Mouse (Mus musculus): ENCODE results near the gene Mitd1. TPM values are rescaled to one million over a fixed set of nuclear protein-coding genes. Genes with fewer than 3 reads are reported as not detected.

The Mitd1 gene
- 95.6 TPM for polyA plus RNA-seq (2017; shearing (Covaris generic))

DNA sequence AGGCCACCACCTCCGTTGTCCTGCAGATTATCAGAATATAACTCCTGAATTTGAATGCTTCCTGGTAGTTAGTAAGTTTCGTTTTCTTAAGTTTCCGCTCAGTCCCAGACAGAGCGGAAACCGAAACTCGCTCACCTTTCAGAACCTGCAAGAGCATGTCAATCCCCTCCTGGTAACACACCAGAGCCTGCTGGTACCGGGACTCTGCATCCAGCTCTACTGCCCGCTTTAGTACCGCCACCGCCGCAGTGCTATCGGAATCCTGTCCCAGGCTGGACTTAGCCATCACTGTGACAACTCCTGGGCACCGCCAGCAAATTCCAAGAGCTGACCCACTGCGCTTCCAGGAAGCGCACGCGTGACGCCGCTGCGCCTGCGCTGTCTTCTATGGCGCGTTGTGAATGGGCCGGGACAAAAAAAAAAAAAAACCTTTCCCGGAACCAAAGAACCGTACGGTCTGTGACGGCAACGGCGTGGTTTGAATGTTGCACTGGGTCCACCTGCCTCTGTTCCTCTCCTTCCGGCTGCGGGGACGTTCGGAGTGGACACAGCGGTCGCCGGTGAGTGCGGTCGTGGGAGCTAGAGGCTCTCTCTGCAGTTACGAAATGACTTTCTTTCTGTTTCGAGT is at the start of gene Mitd1, which contains the start of gene Mrpl30:
Gene Mitd1, minus strand, starts transcription at position 387 of the 628 bp plus-strand sequence.
Gene Mrpl30, plus strand, starts transcription at position 453 of the 628 bp plus-strand sequence.

DNA sequence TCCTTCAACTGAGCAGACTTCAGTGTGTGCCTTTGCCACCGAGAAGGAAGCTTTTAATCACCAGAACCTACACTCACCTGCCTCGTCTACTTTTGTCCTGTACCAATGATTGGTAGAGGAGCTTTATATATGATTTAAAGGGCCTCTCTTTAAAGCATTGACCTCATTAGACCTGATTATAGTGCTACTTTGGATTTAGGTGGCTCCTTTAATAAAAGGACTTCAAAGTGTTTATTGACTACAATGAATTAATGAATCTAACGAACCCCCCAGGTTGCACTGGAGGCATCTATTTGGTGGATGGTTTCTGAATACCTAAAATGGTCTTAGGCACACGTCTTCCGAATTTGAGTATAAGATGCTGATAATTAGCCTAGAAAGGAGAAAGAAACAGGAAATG is 26.2 kb upstream of the Mitd1 start, which contains the start of gene Lyg2:
Gene Lyg2, minus strand, starts transcription at position 101 of the 400 bp plus-strand sequence.

DNA sequence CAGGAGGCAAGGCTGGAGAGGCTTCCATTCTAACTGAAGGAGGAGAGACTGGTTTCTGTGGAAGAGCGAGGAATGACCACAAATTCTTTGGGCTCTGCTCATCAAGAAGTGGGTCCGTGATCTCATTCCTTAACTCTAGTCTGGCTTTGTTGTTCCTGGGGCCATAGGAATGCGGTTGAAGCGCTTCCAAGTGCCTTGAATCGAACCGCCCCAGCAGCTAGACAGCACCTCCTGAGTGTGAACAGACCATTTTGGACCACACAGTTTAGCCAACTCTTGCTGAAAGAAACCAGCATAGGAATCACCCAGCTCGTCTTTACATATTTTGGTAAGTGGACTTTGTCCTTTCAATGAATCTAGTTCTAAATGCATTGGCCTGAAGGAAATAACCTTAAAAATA is 18.5 kb downstream of the Mitd1 start, which contains the start of gene Lipt1:
Gene Lipt1, plus strand, starts transcription at position 35 of the 400 bp plus-strand sequence.

DNA sequence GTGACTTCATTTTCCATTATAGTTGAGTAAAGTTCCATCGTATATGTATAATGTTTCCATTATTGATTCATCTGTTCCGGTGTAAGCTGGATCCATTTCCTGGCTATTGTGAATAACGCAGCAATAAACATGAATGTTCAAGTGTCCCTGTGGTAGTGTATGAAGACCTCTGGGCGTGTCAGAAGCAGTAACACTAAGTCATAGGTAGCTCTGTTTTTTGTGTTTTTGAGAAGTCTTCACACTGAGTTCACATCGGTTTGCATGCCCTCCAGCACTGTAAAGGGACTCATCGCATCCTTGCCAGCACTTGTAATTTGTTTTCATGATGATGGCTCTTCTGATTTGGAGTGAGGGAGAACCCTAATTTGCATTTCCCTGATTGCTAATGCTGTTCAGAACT is 23.9 kb downstream of the Mitd1 start, which contains the start of gene Tsga10:
Gene Tsga10, minus strand, starts transcription at position 144 of the 400 bp plus-strand sequence.

Other genes with a start within 250 kb of the Mitd1 start
- gene 2010300C02Rik, start 170.3 kb downstream of the Mitd1 start, polyA plus RNA-seq (2017; shearing (Covaris generic)): 0.54 TPM
- 2.4 TPM for gene Tsga10, start 24.0 kb downstream of the Mitd1 start, polyA plus RNA-seq (2017; shearing (Covaris generic))
- 7.1 TPM for gene Lipt1, start 18.7 kb downstream of the Mitd1 start, polyA plus RNA-seq (2017; shearing (Covaris generic))
- gene Mrpl30, start 66 bp upstream of the Mitd1 start, polyA plus RNA-seq (2017; shearing (Covaris generic)): 195 TPM
- gene Lyg2, start 26.1 kb upstream of the Mitd1 start, polyA plus RNA-seq (2017; shearing (Covaris generic)): not detected
- gene Lyg1, start 67.3 kb upstream of the Mitd1 start, polyA plus RNA-seq (2017; shearing (Covaris generic)): not detected
- gene Txndc9, start 107.5 kb upstream of the Mitd1 start, polyA plus RNA-seq (2017; shearing (Covaris generic)): 123 TPM
- gene Eif5b, start 107.6 kb upstream of the Mitd1 start, polyA plus RNA-seq (2017; shearing (Covaris generic)): 21.4 TPM
- 8.1 TPM for gene Rev1, start 239.4 kb upstream of the Mitd1 start, polyA plus RNA-seq (2017; shearing (Covaris generic))